Mouse (Mus musculus): ENCODE measurements around the gene Lzts3. TPM values are rescaled to one million over a fixed set of nuclear protein-coding genes. Genes with fewer than 3 reads are reported as not detected.

The Lzts3 gene
- 1 to 10 TPM; 4.9 to 5.1 TPM for total RNA-seq (2021)
- 5.8 and 7.2 TPM in 2 replicates for polyA plus RNA-seq (2012; rRNA removed)
- long read RNA-seq, full-length matches to known transcripts = 3 of 5 reads
- long read RNA-seq, partial matches to known transcripts = 0 of 5 reads
- long read RNA-seq, other reads (novel, unspliced or antisense) = 2 of 5 reads

- H3K79me2 ChIP-seq (replicated peaks; ENCODE audit: control insufficient read depth, insufficient read depth, low read length) = no peaks in the 10 kb centered on the region
- peak within 1 kb of the TSS; percentile 70 for H3K9ac ChIP-seq (ENCODE audit: low read depth, low read length)
- peak; percentile 94 to 97 for DNase-seq
- no peaks in the 10 kb centered on the region for H3K27me3 ChIP-seq (ENCODE audit: control insufficient read depth, insufficient read depth, low read length)
- H3K36me3 ChIP-seq (ENCODE audit: control insufficient read depth, insufficient read depth, low read length) = no peaks in the 10 kb centered on the region
- TF ChIP-seq EP300 (IDR thresholded peaks at IDR 0.05; ENCODE audit: insufficient read depth, low read depth, low read length) (no peak), POLR2A (IDR thresholded peaks at IDR 0.05; ENCODE audit: insufficient read depth, low read depth, low read length) (0 out of 2 replicates have a peak, but pooled peaks have one; percentile 30)
- WGBS = 5% methylated on average over 27 of the region's 40 CpGs
- peaks cover 1% of the 10 kb centered on the region for H3K4me1 ChIP-seq (ENCODE audit: control insufficient read depth, insufficient read depth, low read length)
- intact Hi-C loops (cut with DNase I) = loop anchor here (2.0 kb wide), 1 partner anchor 22 kb away; the partner anchor contains the start of gene Ddrgk1
- H3K4me3 ChIP-seq = peak within 1 kb of the TSS; percentile 74
- peak within 1 kb of the TSS; percentile 68 for H3K27ac ChIP-seq
These were observed at the start of gene Lzts3 for GRCm38 (mm10) chr2:130642684-130643369. Gene Lzts3, minus strand, starts transcription at chr2:130642803.

DNA sequence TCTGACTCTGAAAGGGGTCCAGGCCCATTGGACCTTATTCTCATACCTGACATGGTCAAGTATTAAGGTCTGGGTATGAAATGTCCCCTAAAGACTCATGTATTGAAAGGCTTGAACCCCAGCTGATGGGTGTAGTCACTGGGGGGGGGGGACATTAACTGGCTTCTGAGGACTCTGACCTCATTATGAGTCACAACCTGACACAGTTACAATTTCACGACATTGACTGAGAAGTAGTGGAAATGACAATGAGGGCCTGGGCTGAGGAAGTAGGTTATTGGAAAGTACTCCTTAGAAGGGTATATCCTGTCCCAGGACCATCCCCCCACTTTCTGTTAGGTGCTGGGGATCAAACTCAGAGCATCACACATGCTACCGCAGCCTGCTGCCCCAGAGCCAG is 46.4 kb upstream of the Lzts3 start:
- H3K4me3 ChIP-seq = no peak overlapping the region
- no peaks in the 10 kb centered on the region for H3K36me3 ChIP-seq (ENCODE audit: control insufficient read depth, insufficient read depth, low read length)
- H3K27me3 ChIP-seq (ENCODE audit: control insufficient read depth, insufficient read depth, low read length) = no peaks in the 10 kb centered on the region
- WGBS = 59% methylated on average over 2 of the region's 2 CpGs
- DNase-seq = no peak
- no peak for TF ChIP-seq CTCF (IDR thresholded peaks at IDR 0.05)
- TF ChIP-seq POLR2A (IDR thresholded peaks at IDR 0.05; ENCODE audit: insufficient read depth, low read depth, low read length) = no peak
- no peak for TF ChIP-seq EP300 (IDR thresholded peaks at IDR 0.05; ENCODE audit: insufficient read depth, low read depth, low read length)
- no peak overlapping the region for H3K9ac ChIP-seq (ENCODE audit: low read depth, low read length)
- no peaks in the 10 kb centered on the region for H3K79me2 ChIP-seq (replicated peaks; ENCODE audit: control insufficient read depth, insufficient read depth, low read length)
- intact Hi-C loops (cut with DNase I) = no loop called here
- no peak overlapping the region for H3K27ac ChIP-seq
- no peaks in the 10 kb centered on the region for H3K4me1 ChIP-seq (ENCODE audit: control insufficient read depth, insufficient read depth, low read length)

DNA sequence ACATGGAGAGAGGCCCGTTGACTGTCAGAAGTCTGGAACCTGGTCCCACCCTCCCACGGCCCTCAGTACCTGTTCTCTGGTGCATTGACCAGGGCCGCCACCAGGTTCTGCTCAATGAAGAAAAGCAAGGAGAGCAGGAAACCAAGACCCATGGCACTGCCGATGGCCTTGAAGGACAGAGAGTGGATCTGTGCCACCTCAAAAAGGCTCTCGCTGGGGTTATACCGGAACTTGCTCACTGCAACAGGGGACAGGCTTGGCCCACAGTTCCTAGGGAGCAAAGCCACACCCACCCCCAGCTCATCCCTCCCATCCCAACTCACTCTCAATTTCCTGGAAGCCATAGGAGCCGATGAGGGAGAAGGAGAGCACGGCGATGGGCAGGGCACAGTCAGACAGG is 42.8 kb upstream of the Lzts3 start:
- Histone ChIP-seq H3K9ac (ENCODE audit: low read depth, low read length) (no peak overlapping the region), H3K4me1 (ENCODE audit: control insufficient read depth, insufficient read depth, low read length) (no peaks in the 10 kb centered on the region), H3K36me3 (ENCODE audit: control insufficient read depth, insufficient read depth, low read length) (no peaks in the 10 kb centered on the region), H3K4me3 (no peak overlapping the region), H3K27me3 (ENCODE audit: control insufficient read depth, insufficient read depth, low read length) (no peaks in the 10 kb centered on the region), H3K79me2 (replicated peaks; ENCODE audit: control insufficient read depth, insufficient read depth, low read length) (no peaks in the 10 kb centered on the region), H3K27ac (no peak overlapping the region)
- no peak for TF ChIP-seq POLR2A (IDR thresholded peaks at IDR 0.05; ENCODE audit: insufficient read depth, low read depth, low read length)
- no peak for TF ChIP-seq EP300 (IDR thresholded peaks at IDR 0.05; ENCODE audit: insufficient read depth, low read depth, low read length)
- no peak for TF ChIP-seq CTCF (IDR thresholded peaks at IDR 0.05)
- 78% methylated on average over 9 of the region's 9 CpGs for WGBS
- DNase-seq = no peak
- intact Hi-C loops (cut with DNase I) = no loop called here

DNA sequence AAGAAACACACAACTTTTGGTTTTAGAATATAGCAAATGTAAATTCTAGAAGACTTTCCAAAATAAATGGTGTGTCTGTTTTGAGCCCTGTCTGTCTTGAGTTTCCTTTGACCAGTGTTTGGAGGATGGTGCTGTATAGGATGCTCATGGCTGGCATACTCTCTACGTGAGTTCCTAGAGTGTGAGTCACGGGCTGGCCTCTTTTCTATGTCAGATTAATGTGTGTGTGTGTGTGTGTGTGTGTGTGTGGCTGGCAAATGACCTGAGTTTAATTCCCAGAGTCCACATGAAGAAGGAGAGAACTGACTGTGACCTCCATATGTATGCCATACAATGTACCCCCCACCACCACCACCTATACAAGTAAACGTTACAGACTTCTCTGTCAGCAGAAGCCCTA is 38.9 kb upstream of the Lzts3 start:
- H3K36me3 ChIP-seq (ENCODE audit: control insufficient read depth, insufficient read depth, low read length) = no peaks in the 10 kb centered on the region
- intact Hi-C loops (cut with DNase I) = no loop called here
- 75% methylated on average over 3 of the region's 3 CpGs for WGBS

GRCm38 (mm10) chr2:130679899-130680298 is 37.3 kb upstream of the Lzts3 start:
- intact Hi-C loops (cut with DNase I) = no loop called here
- WGBS = 94% methylated on average over 6 of the region's 6 CpGs
- Histone ChIP-seq H3K27ac (no peak overlapping the region), H3K36me3 (ENCODE audit: control insufficient read depth, insufficient read depth, low read length) (no peaks in the 10 kb centered on the region), H3K27me3 (ENCODE audit: control insufficient read depth, insufficient read depth, low read length) (no peaks in the 10 kb centered on the region), H3K4me3 (no peak overlapping the region), H3K79me2 (replicated peaks; ENCODE audit: control insufficient read depth, insufficient read depth, low read length) (no peaks in the 10 kb centered on the region), H3K9ac (ENCODE audit: low read depth, low read length) (no peak overlapping the region), H3K4me1 (ENCODE audit: control insufficient read depth, insufficient read depth, low read length) (no peaks in the 10 kb centered on the region)
- DNase-seq = no peak
- TF ChIP-seq CTCF (IDR thresholded peaks at IDR 0.05) = no peak
- no peak for TF ChIP-seq EP300 (IDR thresholded peaks at IDR 0.05; ENCODE audit: insufficient read depth, low read depth, low read length)
- TF ChIP-seq POLR2A (IDR thresholded peaks at IDR 0.05; ENCODE audit: insufficient read depth, low read depth, low read length) = no peak

More for the DNA sequence above, 38.9 kb upstream of the Lzts3 start:
- H3K79me2 ChIP-seq (replicated peaks; ENCODE audit: control insufficient read depth, insufficient read depth, low read length) = no peaks in the 10 kb centered on the region
- TF ChIP-seq POLR2A (IDR thresholded peaks at IDR 0.05; ENCODE audit: insufficient read depth, low read depth, low read length) = no peak
- no peak for TF ChIP-seq EP300 (IDR thresholded peaks at IDR 0.05; ENCODE audit: insufficient read depth, low read depth, low read length)
- TF ChIP-seq CTCF (IDR thresholded peaks at IDR 0.05) = no peak
- no peaks in the 10 kb centered on the region for H3K27me3 ChIP-seq (ENCODE audit: control insufficient read depth, insufficient read depth, low read length)
- H3K4me1 ChIP-seq (ENCODE audit: control insufficient read depth, insufficient read depth, low read length) = no peaks in the 10 kb centered on the region
- H3K4me3 ChIP-seq = no peak overlapping the region
- no peak overlapping the region for H3K27ac ChIP-seq
- no peak overlapping the region for H3K9ac ChIP-seq (ENCODE audit: low read depth, low read length)
- DNase-seq = no peak

- Histone ChIP-seq H3K4me3 (no peak overlapping the region), H3K27me3 (ENCODE audit: control insufficient read depth, insufficient read depth, low read length) (no peaks in the 10 kb centered on the region), H3K27ac (no peak overlapping the region), H3K9ac (ENCODE audit: low read depth, low read length) (no peak overlapping the region), H3K36me3 (ENCODE audit: control insufficient read depth, insufficient read depth, low read length) (no peaks in the 10 kb centered on the region), H3K4me1 (ENCODE audit: control insufficient read depth, insufficient read depth, low read length) (no peaks in the 10 kb centered on the region), H3K79me2 (replicated peaks; ENCODE audit: control insufficient read depth, insufficient read depth, low read length) (no peaks in the 10 kb centered on the region)
- intact Hi-C loops (cut with DNase I) = no loop called here
- TF ChIP-seq EP300 (IDR thresholded peaks at IDR 0.05; ENCODE audit: insufficient read depth, low read depth, low read length) = no peak
- TF ChIP-seq CTCF (IDR thresholded peaks at IDR 0.05) = no peak
- no peak for TF ChIP-seq POLR2A (IDR thresholded peaks at IDR 0.05; ENCODE audit: insufficient read depth, low read depth, low read length)
- no peak for DNase-seq
- 95% methylated on average over 12 of the region's 12 CpGs for WGBS
These were observed 36.6 kb upstream of the Lzts3 start for GRCm38 (mm10) chr2:130679154-130679553.
